Mouse (Mus musculus): ENCODE results near the gene Spsb1. TPM values are rescaled to one million over a fixed set of nuclear protein-coding genes. Genes with fewer than 3 reads are reported as not detected.

Spsb1 gene
- polyA plus RNA-seq, 1 experiment from 2014 or later, result 15.9 TPM

DNA sequence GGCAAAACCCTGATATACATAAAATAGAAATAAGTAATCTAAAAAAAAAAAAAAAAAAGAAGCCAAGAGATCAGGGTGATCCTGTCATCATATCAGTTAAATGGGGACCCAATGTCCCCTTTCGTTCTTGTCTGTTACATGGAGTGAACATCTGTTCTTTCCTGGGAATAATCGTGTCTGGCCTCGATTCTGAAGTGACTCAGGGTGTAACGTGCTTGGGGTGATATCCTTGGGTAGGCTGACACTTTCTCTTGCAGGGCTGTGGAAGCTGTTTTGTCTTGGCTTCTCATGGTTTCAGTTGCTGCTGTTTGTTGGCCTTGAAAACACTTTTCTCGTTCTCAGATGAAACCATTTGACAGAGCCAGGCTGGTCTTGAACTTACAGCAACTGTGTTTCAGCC lies 105.8 kb downstream of the Spsb1 start:
- Histone ChIP-seq H3K27me3 (ENCODE audit: control insufficient read depth, insufficient read depth, low read length) (no peaks in the 10 kb centered on the region), H3K4me2 (replicated peaks; ENCODE audit: low read depth, low read length) (no peak overlapping the region), H3K27ac (ENCODE audit: low read length) (no peak overlapping the region), H3K9me3 (ENCODE audit: control insufficient read depth, low read depth, low read length) (no peaks in the 10 kb centered on the region), H3K4me1 (ENCODE audit: control insufficient read depth, insufficient read depth, low read length) (0 out of 2 replicates have a peak, but pooled peaks cover 4% of the 10 kb centered on the region), H3K36me3 (ENCODE audit: control insufficient read depth, insufficient read depth, low read length) (no peaks in the 10 kb centered on the region), H3K9ac (replicated peaks; ENCODE audit: low read depth, low read length) (no peak overlapping the region), H3K4me3 (ENCODE audit: low read depth, low read length) (no peak overlapping the region)
- 83% methylated on average over 5 of the region's 5 CpGs for WGBS
- ATAC-seq (ENCODE audit: insufficient number of reproducible peaks, insufficient read depth, low FRiP score, low read depth), result no peak

DNA sequence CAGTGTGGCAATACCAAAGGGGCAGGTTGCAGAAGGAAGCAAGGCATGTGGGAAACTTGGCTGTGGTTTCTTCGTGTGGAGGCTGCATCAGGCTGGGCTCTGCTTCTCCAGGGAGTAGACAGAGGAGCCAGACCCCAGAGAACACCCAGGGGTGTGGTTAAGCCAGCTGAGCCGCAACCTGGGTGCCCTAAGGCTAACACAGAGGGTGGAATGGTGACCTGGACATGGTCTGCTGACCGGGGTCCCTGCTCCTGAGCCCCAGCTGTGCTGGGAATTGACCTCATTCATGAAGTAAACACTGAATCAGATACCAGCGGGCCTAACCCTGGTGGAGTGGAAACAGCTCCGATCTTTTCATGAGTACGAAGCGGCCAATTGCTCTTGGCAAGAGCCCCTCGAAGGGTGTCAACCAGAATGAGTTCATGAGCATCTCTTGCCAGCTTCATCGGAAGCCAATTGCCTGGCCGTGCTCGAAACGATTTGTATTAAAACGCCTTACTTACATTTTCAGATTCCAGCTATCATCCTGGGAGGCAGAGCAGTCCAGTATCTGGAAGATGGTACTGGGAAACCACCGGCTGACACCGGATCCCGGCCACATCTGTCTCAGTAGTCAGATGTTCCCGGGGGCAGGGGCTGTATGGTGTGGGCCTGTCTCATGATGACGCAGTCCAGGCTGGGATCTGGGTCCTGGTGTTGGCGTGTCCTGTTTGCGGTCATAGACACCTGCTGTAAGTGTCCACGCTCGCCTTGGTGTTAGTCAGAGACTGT lies 107.8 kb downstream of the Spsb1 start:
- Histone ChIP-seq H3K4me2 (replicated peaks; ENCODE audit: low read depth, low read length) (no peak overlapping the region), H3K36me3 (ENCODE audit: control insufficient read depth, insufficient read depth, low read length) (no peaks in the 10 kb centered on the region), H3K9me3 (ENCODE audit: control insufficient read depth, low read depth, low read length) (no peaks in the 10 kb centered on the region), H3K9ac (replicated peaks; ENCODE audit: low read depth, low read length) (no peak overlapping the region), H3K4me3 (ENCODE audit: low read depth, low read length) (no peak overlapping the region), H3K27me3 (ENCODE audit: control insufficient read depth, insufficient read depth, low read length) (no peaks in the 10 kb centered on the region), H3K4me1 (ENCODE audit: control insufficient read depth, insufficient read depth, low read length) (no peaks in the 10 kb centered on the region), H3K27ac (ENCODE audit: low read length) (no peak overlapping the region)
- WGBS, result 73% methylated on average over 22 of the region's 22 CpGs
- no peak for ATAC-seq (ENCODE audit: insufficient number of reproducible peaks, insufficient read depth, low FRiP score, low read depth)

Other genes with a start within 250 kb of the Spsb1 start
- gene Tmem201, start 217.0 kb downstream of the Spsb1 start, polyA plus RNA-seq (2014; fragmentation: Nextera tagmentation; extraction: Ambion mirVana), result 19.7 and 21.8 TPM in 2 replicates
- gene Slc25a33, start 180.8 kb downstream of the Spsb1 start, polyA plus RNA-seq (2014; fragmentation: Nextera tagmentation; extraction: Ambion mirVana), result 9.4 and 9.5 TPM in 2 replicates
- gene H6pd, start 54.0 kb upstream of the Spsb1 start, polyA plus RNA-seq (2014; fragmentation: Nextera tagmentation; extraction: Ambion mirVana), result 8.8 and 10.2 TPM in 2 replicates
- gene Gpr157, start 132.3 kb upstream of the Spsb1 start, polyA plus RNA-seq (2014; fragmentation: Nextera tagmentation; extraction: Ambion mirVana), result 0.39 and 0.86 TPM in 2 replicates
- 1.1 TPM in 2 replicates for gene Slc2a5, start 164.2 kb upstream of the Spsb1 start, polyA plus RNA-seq (2014; fragmentation: Nextera tagmentation; extraction: Ambion mirVana)
- gene Slc2a7, start 193.9 kb upstream of the Spsb1 start, polyA plus RNA-seq (2014; fragmentation: Nextera tagmentation; extraction: Ambion mirVana), result not detected in 2 replicates
- not detected in 2 replicates for gene Car6, start 246.3 kb upstream of the Spsb1 start, polyA plus RNA-seq (2014; fragmentation: Nextera tagmentation; extraction: Ambion mirVana)

Measured in stomach, embryonic 14.5 days (tissue).